Mouse (Mus musculus): ENCODE measurements around the gene Rps21.

- no peak for TF ChIP-seq CTCF (IDR thresholded peaks at IDR 0.05; ENCODE audit: low read depth, low read length)
- TF ChIP-seq GATA2 (IDR thresholded peaks at IDR 0.05; ENCODE audit: borderline replicate concordance, low read depth, low read length), result no peak
These were observed 14.7 kb downstream of the Rps21 start for GRCm38 (mm10) chr2:180271804-180272395.
